Mouse (Mus musculus) lung, adult 18-20 months (tissue): ENCODE results near the gene Hhat.
A peak's percentile ranks its signal among the peaks of the same experiment; 100 is the strongest.

Source experiments
- DNase-seq, 2 experiments: peaks; one replicate each; pipeline ENCODE4 v3.0.0; 2022; ENCODE audit warnings: mixed read lengths in 2 of 2

Gene Hhat

DNA sequence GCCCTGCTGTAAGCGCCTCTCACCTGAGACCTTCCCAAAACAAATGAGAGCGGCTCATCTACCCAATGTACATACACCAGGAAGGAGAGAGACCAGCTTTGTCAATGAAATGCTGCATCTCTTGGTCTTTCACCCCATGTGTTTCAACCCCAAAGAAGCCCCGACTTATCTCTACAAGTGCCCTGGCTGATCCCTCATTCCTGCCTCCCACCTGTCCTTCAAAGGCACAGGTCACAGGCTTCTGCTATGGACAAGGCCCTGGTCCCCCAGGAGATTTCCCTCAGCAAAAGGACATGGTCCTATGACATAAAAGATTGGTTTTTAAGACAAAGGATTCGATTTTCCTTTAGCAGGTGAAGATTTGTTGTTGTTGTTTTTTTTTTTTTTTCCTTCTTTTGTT is 227.3 kb downstream of the Hhat start:
- DNase-seq, result no peak

DNA sequence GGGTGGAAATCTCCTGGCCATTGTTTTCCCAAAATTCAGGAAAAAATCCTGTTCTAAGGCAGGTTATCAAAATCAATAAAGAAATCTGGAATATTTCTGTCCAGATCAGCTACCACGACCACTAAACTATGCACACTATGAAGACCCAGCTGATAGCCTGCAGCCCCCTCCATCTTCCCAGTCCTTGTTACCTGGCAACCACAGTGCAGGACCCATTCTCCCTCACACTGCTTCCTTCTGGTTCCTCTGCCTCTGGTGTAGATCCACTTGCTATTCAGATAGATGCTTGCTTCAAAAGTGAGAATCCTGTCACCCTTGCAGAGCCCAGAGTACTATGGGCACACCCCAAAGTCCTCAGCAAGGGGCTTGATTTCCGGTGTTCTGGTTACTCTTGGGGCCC is 228.9 kb downstream of the Hhat start:
- no peak for DNase-seq

DNA sequence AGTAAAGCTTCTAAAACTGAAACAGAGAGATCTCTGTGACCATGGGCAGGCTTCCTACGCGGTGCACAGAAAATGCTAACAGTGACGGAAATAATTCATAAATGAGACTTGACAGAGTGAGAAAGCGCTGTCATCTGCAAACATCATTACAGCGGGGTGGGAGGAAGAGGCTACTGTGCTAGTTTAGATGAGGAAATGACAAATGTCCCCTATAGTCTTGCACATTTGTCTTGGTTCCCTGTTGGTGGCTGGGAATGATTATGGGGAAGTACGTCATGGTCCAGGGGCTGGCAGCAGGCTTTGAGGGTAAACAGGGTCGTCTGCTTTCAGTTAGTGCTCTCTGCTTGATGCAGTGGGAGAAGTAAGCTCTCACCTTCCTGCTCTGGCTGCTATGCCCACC is 233.9 kb downstream of the Hhat start:
- no peak for DNase-seq

DNA sequence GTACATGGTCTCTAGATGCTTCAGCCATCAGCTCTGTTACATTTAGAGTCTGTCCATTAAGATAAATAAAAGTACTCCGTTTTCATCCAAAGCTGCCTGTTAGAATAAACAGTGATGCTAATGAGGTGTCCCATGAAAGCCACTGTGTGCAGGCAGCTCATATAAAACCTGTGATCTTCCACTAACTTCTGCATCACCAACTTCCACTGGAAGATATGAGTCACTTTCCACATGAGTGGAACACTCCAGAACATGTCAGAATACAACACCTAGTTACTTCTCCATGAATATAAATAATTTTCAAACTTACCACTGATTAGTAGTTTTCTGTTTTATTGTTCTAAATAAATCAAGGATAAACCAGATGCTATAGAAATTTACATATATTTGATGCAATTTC is 234.6 kb downstream of the Hhat start:
- no peak for DNase-seq

DNA sequence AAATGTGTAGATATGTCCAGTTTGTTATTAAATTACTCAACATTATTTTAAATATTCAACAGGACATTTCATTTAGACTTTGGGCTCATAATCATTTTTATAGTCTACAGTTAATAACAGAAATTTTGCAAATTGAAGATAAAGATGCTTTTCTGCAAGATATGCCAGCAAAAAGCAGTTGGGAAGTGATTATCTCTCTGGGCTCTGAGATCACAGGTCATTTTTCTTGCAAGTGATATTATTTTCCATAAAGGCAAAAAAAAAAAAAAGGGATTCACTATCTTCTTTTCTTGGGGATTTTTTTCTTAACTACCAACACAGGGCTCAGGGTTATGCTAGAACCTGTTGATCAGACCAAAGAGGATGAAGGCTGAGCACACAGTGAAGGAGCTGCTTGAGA is 238.0 kb downstream of the Hhat start:
- no peak for DNase-seq

DNA sequence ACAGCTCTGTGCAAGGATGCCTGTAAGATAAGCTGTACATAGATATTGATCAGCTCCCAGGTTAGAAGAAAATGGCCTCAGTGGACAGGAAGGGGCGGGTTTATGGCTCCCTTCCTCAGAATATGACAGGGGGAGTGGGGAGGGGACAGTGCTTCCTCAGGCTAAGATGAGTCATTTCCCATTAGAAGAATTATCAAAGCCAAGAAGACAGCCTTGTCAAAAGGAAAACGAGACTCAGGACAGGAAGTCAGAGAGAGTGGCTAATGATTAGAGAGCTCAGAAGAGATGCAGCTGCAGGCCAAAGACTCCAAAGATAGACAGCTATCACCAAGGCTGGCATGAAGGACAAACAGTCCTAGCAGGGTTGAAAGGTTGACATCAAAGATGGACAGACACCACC is 238.8 kb downstream of the Hhat start:
- peak in 1 of 2 experiments; percentile 11 for DNase-seq

DNA sequence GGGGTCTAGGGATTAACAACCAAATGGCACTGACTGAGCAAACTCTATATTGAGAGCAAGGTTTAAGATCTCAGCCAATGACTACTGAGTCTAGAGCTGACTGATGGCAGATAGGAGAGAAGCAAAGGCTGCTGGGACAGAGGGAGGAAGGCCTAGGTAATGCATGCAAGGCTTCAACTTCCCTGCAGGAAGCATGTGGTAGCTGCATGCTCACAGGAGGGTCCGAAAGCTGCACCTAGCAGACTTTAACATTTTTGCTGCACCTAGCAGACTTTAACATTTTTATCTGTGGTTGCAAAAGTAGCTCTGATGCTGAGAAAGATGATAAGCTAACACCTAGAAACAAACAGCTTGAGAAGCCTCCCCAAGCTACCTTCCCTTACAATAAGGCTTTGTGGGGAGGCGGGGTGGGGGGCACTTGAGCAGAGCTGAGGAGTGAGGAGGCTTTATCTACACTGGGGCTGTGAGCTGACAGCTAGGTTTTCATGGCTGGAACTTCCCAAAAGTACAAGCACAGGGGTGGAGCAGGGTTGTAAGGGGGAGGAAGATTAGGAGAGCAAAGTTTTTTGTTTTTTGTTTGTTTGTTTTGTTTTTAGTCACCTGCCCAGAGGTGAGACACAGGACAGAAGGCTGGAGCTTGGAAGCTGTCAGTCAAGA is 239.4 kb downstream of the Hhat start:
- DNase-seq, result no peak

DNA sequence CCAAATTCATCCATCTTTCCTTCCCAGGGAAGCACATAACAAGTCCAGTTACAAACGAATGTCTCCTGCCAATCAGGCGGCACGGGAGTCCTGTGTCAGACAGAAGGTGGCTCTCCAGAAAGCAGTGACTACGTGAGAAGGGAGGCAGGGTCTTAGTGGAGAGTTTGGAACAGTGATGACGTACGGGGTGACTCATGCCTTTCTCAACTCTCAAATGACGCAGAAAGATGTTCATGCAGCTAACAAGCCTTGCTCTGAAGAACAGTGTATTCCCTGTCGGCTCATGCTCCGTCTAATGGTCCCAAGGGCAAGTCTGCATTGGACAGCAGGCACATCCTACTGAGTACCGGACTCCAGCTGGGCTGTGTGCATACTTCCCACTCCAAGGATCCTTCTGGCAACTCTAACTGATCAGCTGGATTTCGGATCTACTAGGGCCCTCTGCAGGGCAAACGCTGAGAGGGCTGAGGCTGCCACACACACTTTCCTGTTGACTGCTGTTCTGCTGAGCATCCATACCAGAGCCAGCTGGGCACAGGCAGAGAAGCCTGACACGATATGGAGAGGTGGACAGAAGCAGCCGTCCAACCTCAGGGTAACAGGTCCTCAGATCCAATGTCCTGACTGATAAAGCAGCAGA is 245.2 kb downstream of the Hhat start:
- no peak for DNase-seq

DNA sequence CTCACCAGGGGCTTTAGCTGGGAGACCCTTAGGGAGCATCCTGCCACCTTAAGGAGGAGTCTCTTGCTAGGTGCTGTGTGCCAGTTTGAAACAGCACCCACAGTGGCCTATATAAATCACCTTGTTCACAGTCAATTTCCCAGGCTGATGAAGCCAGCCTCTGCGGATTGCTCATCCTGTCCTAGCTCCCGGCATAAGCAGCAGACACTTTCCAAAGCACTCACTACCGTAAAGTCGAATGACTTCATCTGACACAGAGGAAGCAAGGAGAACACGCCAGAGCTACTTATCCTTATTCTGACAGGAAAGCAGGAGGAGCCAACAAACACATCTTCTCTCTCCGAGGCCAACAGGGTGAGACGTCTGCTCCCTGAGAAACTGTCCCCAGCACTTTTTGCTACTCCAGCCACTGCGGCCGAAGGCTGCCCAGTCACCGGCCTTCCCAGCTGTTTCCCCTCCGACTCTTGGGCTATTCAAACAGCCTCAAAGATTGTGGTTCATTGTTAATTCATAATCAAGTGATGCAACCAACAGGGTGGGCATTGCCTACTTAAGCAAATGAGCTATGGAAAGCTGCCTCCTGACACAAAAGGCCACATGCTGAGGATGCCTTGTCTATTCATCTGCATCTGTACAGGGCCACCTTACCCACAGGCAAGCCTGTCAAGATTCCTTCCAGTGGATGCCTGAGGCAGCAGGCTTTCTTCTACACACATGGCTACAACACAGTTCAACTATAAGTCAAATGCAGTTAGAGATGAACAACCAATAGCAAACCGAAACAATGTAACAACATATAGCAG is 248.4 kb downstream of the Hhat start:
- DNase-seq, result no peak

DNA sequence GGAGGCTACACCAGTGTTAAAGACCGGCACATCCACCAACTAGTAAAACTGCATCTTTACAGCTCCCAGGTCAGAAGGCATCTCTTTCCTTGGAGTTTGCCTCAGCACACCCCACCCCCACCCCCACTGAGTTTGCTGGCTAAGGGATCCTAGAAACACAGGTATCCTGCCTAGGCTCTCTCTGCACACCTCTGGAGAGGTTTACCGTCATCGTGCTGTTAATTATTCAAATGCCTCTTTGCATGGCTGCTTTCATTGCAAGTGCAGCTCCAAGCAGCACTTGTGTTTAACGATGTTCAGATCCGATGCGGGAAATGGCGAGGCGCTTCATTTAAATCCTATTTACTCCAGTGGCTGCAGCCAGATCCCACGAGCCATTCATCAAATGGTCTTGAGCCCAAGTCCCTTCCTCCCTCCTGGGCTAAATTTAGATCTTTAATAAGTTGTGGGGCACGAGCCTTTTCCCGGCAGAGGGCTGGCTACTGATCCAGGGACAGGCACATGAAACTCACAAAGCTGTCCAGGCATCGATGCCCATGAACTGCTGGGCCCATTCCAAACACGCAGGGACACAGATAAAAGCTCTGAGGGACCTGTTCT is 250.1 kb downstream of the Hhat start:
- DNase-seq, result no peak

DNA sequence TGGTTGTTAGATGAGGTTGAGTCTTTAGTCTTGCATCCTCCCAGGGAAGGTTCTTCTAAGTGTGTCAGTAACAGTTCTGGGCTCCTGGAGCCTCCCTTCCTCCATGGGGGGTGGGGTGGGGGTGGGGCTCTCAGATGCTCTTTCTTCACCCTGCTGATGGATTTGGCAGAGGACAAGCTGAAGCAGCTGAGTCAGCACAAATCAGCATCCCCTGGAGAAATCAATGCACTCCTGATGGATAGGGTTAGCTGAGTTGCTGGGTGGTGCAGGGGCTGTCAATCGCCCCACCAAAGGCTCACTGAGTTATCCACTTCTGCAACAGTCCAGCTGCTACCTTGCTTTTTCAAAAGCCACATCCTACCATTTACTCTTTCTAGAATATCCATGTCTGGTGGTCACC is 251.3 kb downstream of the Hhat start:
- no peak for DNase-seq

DNA sequence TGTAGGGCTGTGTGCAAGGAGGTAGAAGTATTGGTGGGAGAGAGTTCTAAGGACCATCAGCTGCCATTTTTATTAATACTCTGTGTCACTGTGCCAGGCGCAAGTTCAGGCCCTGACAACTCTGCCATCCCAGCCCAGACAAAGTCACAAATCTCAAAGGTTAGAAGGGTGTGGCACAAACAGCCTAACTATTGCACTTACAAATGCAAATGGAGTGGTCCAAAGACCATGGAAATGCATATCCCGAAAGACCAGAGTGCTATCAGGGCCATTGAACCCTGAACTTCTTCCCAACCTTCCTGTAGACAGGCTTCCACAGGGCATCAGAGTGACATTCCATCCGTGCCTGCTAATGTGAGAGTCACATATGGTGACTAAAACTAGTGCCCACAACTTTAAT is 255.7 kb downstream of the Hhat start:
- no peak for DNase-seq

DNA sequence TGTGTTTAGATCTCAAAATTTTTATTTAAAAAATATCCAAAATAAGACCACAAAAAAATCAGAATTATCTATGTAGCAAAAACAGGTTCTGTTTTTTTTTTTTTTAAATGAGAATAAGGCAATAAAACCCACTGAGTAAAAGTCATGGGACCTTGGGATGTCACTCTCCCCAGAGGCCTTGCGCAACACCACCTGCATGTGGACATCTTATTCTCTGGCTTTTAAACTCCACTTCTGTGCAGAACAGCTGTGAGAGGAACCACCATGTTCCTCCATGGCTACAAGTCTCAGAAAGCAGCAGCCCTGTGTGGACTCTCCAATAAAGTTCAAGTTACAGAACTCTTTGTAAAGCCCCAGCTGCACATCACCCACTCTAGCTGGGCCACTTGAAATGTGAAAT is 258.2 kb downstream of the Hhat start:
- no peak for DNase-seq

DNA sequence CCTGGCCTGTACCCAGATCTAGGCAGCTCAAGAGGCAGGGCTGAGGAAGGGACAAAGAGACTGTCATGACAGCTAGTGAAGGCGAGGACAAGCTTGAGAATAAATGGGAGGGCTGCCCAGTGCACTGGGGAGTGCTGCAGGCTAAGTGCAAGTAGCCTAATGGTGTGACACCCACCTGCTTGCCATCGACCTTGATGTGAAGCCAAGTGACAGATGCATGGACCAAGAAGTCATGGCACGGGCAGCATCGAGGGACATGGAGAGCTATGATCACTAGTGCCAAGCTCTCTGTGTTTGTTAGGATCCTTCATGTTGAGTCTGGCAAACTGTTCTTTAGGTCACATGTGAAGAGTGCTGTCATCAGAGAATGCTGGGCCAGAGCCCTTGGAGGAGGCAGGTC is 267.4 kb downstream of the Hhat start:
- no peak for DNase-seq

DNA sequence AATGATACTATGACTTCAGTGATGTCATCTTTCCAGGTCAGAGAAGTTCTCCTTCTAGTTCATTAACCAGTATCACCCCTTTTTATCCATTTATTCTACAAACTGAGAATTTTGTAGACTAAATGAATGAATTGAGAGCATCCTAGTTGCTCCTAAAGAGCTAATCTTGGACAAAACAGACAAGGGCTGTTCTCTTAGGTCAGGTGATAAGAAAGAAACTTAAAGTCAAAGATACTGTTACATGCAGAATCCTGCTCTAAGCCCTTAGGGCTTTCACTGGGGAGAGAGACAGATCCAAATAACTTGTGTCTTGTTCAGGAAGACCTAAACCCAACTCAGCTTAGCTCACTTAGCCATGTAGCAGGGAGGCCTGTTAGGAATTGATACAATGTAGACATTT is 268.2 kb downstream of the Hhat start:
- no peak for DNase-seq

DNA sequence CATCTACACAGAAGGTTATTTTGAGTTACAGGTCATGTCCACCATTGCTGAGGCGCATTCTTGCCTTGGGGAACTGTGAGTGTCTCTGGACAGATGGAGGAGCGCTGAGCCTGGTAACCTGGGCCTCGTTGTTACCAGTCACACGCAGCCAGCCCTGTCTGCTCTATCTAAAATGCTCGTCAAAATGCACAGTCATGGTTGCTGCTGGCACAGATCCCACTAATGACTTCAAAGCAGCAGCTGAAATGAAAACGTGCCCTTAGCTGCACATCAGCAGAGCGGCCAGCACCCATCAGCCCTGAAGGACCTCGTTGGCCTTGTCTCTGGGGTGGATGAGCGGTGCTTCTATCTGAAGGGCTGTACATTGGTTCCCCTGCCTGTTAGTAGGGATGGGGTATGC is 269.0 kb downstream of the Hhat start:
- no peak for DNase-seq

DNA sequence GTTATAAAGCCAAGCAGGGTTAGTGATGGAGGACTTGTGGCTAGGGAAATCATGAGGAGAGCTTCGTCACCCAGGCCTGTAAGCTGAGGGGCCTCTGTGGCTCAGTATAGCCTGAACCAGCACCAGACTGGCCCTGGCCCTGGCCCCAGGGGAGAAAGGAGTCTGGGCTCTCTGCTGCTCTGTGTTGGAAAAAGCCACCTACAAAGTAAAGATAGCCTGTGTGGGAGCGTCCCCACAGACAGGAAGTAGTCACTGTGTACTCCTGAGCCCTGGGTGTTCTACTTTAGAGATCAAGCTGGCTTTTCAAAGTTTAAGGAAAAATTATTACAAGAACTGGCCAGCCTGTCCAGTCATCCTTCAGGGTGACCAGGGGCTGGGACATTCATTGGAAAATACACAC is 273.5 kb downstream of the Hhat start:
- no peak for DNase-seq

DNA sequence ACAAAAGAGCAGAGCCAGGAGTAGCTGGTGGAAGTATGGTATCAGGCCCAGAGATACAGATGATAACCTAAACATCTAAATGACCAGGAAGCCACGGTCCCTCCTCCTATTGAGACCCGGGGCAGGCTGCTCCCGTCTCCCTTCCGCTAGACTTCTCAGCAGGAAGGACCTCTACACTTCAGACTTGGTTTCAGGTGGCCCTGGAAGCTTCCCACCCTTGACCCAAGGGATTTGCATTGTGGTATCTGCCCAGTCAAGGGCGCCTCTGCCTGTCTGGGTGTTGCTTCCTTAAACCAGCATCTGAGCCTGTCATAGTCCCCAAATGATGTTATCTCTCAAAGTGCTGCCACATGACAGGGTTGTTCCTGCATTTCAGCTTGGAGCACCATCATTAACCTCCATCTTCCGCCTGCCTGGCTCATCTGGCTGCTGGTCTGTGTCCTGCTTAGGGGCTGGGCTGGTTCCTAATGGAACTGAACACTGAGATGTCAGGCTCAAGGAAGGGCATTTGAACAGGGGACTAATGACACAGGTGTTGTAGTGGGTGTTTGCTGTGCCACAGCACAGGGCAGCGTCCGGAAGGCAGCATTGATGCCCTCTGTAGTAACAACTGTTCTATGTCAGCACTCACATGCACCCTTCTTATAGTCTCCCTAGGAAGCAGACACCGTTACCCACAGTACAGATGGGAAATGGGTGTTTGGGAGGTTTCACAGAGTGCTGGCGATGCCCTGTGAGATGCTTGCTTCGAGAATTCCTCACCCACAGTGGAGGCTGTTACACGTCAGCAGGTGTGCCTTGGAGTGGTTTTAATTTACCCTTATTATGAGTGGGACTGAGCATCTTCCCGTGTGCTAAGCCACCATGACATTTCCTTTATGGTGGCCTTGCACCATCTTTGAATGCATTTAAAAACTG is 280.9 kb downstream of the Hhat start:
- DNase-seq, result peak in 1 of 2 experiments; percentile 30

DNA sequence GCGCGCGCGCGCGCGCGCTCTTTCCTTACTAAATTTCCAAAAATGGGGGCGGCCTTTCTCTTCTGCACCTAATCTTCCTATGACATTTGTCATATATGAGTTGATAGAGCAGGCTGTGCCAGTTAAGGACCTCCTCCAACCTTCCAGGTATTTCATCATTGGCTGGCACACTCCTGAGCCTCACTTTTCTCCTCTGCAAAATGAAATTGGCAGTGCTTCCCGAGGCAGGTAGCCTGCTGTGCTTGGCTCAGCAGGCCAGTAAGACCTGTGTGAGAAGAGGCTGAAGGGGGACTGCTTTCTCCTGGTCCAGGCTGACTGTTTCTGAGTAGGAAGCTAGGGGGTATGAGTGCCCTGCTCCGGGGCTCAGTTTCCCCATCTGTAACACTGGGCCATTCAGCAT is 283.5 kb downstream of the Hhat start:
- DNase-seq, result no peak

DNA sequence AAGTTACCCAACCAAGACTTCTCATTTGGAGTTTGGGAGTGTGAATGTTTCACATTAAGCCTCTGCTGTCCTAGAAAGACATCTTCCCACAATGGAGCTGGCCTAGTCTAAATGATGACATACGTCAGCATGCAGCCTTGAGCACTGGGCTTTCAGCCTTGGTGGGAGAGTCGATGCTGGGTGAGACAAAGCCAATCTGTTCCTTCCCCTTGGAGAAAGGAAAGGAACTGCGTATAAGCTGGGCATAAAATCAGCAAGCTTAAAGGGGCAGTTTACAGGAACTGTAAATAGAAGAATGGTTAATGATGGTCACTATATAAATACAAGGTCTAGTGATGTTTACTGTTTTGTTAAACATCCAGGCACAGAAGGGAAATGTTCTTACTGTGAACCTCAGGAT is 286.0 kb downstream of the Hhat start:
- DNase-seq, result peak in 1 of 2 experiments; percentile 42

DNA sequence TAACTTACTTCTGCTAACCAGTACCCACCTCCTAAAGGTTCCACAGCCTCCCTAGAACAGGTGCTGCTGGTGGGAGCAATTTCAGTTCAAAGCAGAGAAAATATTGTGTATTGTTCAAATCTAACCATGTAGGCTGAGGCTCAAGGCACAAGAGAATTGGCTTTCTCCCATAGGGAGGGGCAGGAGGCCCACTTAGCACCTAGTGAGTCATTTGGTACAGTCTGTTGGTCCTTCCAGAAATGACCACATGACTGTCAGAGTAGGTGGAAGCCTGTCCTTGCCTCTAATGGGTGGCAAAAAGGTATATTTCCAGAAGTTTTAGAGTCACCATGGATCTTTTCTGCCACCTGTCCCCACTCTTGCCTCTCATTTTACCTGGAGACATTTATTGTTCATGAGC is 289.6 kb downstream of the Hhat start:
- DNase-seq, result no peak

DNA sequence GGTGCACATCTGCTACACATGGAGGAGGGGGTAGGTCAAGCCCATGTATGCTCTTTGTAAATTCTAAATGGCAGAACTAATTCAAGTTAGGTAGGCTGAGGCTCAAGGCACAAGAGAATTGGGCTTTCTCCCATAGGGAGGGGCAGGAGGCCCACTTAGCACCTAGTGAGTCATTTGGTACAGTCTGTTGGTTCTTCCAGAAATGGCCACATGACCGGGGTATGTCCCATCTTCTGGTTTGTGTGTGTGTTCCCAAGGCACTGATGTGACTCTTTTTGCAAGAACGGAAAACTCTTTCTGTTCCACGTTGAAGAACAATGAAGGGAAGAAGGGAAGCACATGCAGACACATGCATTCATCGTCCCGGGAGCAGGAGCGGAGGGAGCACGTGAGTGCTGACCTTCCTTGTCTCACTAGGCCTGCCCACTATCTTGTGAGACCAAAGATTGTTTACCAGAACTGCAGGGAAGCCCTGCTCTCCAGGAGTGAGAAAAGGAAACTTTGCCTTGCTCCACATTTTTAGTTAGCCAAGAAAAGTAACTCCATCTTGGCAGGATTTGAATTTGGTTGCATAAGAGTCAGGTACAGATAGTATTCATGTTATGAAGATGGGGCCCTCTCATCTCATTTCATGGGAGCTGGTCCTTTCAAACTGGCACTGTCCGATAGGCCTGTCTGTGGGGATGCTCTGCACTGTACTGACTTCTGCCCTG is 290.8 kb downstream of the Hhat start:
- no peak for DNase-seq
